22 mouse cellular contexts compared by ENCODE assay signal in genomic region chr12:73265381-73265978, GRCm38 (mm10).
"Had no signal": no experiment of that assay in that cellular context is flagged by ENCODE, and none has a peak within 500 bp of the region (broad histone marks: within the 10 kb centered on the region; RNA-seq: fewer than 3 reads in every experiment).

No protein-coding gene starts in this region.

- H3K9me3 ChIP-seq: kidney, embryonic 15.5 days; limb, embryonic 10.5 days; liver, embryonic 12.5 days; liver, embryonic 15.5 days; midbrain, embryonic 15.5 days had no signal

- H3K36me3 ChIP-seq: kidney, embryonic 15.5 days; liver, embryonic 12.5 days; liver, embryonic 15.5 days; midbrain, embryonic 15.5 days; neural tube, embryonic 13.5 days had no signal

- H3K4me1 ChIP-seq: liver, embryonic 12.5 days; liver, embryonic 15.5 days; midbrain, embryonic 15.5 days; neural tube, embryonic 13.5 days had no signal

- H3K4me2 ChIP-seq: kidney, embryonic 15.5 days; limb, embryonic 13.5 days; liver, embryonic 12.5 days; liver, embryonic 15.5 days; midbrain, embryonic 11.5 days; midbrain, embryonic 15.5 days; neural tube, embryonic 13.5 days had no signal

- H3K4me3 ChIP-seq: kidney, embryonic 15.5 days; layer of hippocampus, adult 2 months; limb, embryonic 10.5 days; limb, embryonic 13.5 days; liver, embryonic 12.5 days; liver, embryonic 15.5 days; midbrain, embryonic 15.5 days; neural tube, embryonic 13.5 days had no signal

- DNase-seq: kidney, adult 11 months; kidney, adult 8-10 months; kidney, postnatal 25 days; layer of hippocampus, adult 9-11 months; liver; lung, adult 18-20 months; lung, postnatal 14 days; lung, postnatal 4 days; retina, postnatal 1 day; right cerebral cortex, postnatal 25 days; spleen, adult 18-20 months; thymus, adult 18-20 months; thymus, postnatal 36 days had no signal

- ATAC-seq: liver, embryonic 12.5 days; midbrain, embryonic 15.5 days had no signal

- H3K27ac ChIP-seq: kidney, embryonic 15.5 days; layer of hippocampus, adult 2 months; limb, embryonic 10.5 days; limb, embryonic 13.5 days; liver, embryonic 12.5 days; liver, embryonic 15.5 days; midbrain, embryonic 15.5 days; neural tube, embryonic 13.5 days had no signal

- H3K27me3 ChIP-seq: kidney, embryonic 15.5 days; limb, embryonic 13.5 days; liver, embryonic 12.5 days; liver, embryonic 15.5 days; midbrain, embryonic 15.5 days; neural tube, embryonic 13.5 days had no signal

- H3K9ac ChIP-seq: kidney, embryonic 15.5 days; limb, embryonic 13.5 days; liver, embryonic 12.5 days; liver, embryonic 15.5 days; midbrain, embryonic 15.5 days; neural tube, embryonic 13.5 days had no signal
